Mouse (Mus musculus) forebrain, embryonic 12.5 days (tissue): ENCODE data around the gene Qrfp. TPM values are rescaled to one million over a fixed set of nuclear protein-coding genes. Genes with fewer than 3 reads are reported as not detected.
A peak's percentile ranks its signal among the peaks of the same experiment; 100 is the strongest.

Source experiments
- ATAC-seq: fragments of 200-750 bp; cut with Nextera tagmentation; 2 replicates; pipeline ENCODE4 v1.8.0; 2017; ENCODE audit warnings: moderate TSS enrichment; ENCODE audit not compliant: low FRiP score
- H3K27ac ChIP-seq: fragments of 300-500 bp; sonication (generic); 2 replicates; pipeline ENCODE4 v1.5.1; 2016; ENCODE audit warnings: mild to moderate bottlenecking
- H3K27me3 ChIP-seq: fragments of 300-500 bp; sonication (generic); 2 replicates; pipeline ENCODE4 v1.6.1; 2016; ENCODE audit warnings: mild to moderate bottlenecking
- H3K36me3 ChIP-seq: fragments of 300-500 bp; sonication (generic); replicated peaks from 2 replicates; pipeline ENCODE4 v1.6.1; 2016; ENCODE audit warnings: mild to moderate bottlenecking
- H3K4me1 ChIP-seq: fragments of 300-500 bp; sonication (generic); 2 replicates; pipeline ENCODE4 v1.6.1; 2016
- H3K4me2 ChIP-seq: fragments of 300-500 bp; sonication (generic); 2 replicates; pipeline ENCODE4 v1.6.1; 2016; ENCODE audit warnings: mild to moderate bottlenecking, moderate library complexity
- H3K4me3 ChIP-seq: fragments of 300-500 bp; sonication (generic); replicated peaks from 2 replicates; pipeline ENCODE4 v1.5.1; 2016; ENCODE audit warnings: mild to moderate bottlenecking
- H3K9ac ChIP-seq: fragments of 300-500 bp; sonication (generic); 2 replicates; pipeline ENCODE4 v1.6.1; 2016; ENCODE audit warnings: mild to moderate bottlenecking
- H3K9me3 ChIP-seq: fragments of 300-500 bp; sonication (generic); 2 replicates; pipeline ENCODE4 v1.6.1; 2016
- WGBS: fragments of 180-500 bp; shearing (Covaris S2); methylation state at CpG from one replicate; pipeline ENCODE4 v1.1.7; 2016; 5-methylcytosine and 5-hydroxymethylcytosine counted together
- polyA plus RNA-seq: library from polyadenylated mRNA; unstranded; fragments of >200 nt; fragmentation: Nextera tagmentation; extraction: Ambion mirVana; gene quantifications from 2 replicates; pipeline ENCODE4 v1.2.1, GENCODE M21; 2016

The Qrfp gene
- polyA plus RNA-seq, 1 experiment from 2014 or later: not detected

DNA sequence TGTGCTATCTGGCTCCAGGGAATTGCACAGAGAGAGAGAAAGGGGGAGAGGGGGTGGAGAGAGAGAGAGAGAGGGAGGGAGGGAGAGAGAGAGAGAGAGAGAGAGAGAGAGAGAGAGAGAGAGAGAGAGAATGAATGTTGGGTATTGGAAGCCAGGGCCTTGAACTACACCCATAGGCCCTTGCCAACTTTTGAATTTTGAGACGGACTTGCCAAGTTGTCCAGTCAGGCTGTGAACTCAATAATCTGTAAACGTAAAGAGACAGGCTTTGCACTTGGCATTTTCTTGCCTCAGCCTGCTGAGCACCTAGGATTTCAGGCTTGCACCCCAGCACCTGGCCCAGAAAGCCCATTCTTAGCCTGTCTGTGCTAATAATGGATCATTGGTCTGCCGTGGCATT, 48.2 kb downstream of the Qrfp start:
- H3K4me2 ChIP-seq: peak overlapping the region; percentile 83
- no peaks in the 10 kb centered on the region for H3K27me3 ChIP-seq
- H3K27ac ChIP-seq: 0 out of 2 replicates have a peak overlapping the region, but pooled peaks have one; percentile 25
- 25% methylated on average over 3 of the region's 3 CpGs for WGBS
- H3K36me3 ChIP-seq: no peaks in the 10 kb centered on the region
- peaks cover 57% of the 10 kb centered on the region for H3K4me1 ChIP-seq
- peak overlapping the region; percentile 91 for H3K9ac ChIP-seq
- no peaks in the 10 kb centered on the region for H3K9me3 ChIP-seq
- ATAC-seq: no peak
- peak overlapping the region; percentile 81 for H3K4me3 ChIP-seq

DNA sequence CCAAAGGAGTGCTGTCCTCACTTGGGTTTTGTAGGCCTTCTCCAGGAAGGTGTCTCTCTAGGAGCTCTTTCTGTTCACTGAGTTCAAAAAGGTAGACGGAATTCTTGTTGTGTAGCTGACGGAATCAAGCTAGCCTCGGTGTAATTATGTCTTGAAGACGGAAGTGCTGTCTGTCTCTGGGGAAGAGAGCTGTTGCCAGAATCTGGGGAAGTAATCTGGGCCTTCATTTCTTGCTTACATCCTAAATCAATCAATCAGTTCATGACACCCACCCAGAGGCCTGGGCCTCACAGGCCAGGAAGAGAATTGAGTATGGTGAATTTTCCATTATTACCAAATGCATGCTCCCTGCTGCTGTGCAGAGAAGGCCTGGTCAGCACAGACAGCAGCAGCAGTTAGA, 48.8 kb downstream of the Qrfp start:
- no peaks in the 10 kb centered on the region for H3K36me3 ChIP-seq
- ATAC-seq: no peak
- H3K27me3 ChIP-seq: no peaks in the 10 kb centered on the region
- H3K4me3 ChIP-seq: peak overlapping the region; percentile 81
- H3K27ac ChIP-seq: peak overlapping the region; percentile 85
- peaks cover 56% of the 10 kb centered on the region for H3K4me1 ChIP-seq
- peak overlapping the region; percentile 83 for H3K4me2 ChIP-seq
- 13% methylated on average over 4 of the region's 4 CpGs for WGBS
- H3K9ac ChIP-seq: peak overlapping the region; percentile 91
- no peaks in the 10 kb centered on the region for H3K9me3 ChIP-seq

DNA sequence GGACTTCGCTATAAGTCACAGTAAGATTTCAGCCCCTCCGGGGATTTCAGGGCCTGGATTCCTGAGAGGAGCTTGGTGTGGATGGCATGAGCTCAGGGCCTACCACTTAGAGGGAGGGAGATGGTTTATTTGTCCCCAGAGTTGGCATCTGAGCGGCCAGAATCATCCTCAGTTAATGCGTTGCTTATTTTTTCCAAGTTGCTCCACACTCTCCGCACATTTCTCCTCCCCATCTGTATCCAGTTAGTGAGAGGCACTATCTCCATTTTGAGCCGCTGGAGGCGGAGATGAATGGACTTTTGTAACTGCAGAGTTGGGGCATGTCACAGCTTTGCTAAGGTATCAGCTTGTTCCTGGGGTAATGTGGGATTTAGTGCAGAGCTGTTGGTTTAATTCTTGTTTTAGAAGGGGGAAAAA, 49.3 kb downstream of the Qrfp start:
- H3K4me1 ChIP-seq: peaks cover 56% of the 10 kb centered on the region
- WGBS: 8% methylated on average over 7 of the region's 7 CpGs
- peak overlapping the region; percentile 85 for H3K27ac ChIP-seq
- H3K9ac ChIP-seq: peak overlapping the region; percentile 91
- ATAC-seq: no peak
- no peaks in the 10 kb centered on the region for H3K36me3 ChIP-seq
- no peaks in the 10 kb centered on the region for H3K27me3 ChIP-seq
- H3K4me3 ChIP-seq: peak overlapping the region; percentile 81
- peak overlapping the region; percentile 83 for H3K4me2 ChIP-seq
- H3K9me3 ChIP-seq: no peaks in the 10 kb centered on the region

DNA sequence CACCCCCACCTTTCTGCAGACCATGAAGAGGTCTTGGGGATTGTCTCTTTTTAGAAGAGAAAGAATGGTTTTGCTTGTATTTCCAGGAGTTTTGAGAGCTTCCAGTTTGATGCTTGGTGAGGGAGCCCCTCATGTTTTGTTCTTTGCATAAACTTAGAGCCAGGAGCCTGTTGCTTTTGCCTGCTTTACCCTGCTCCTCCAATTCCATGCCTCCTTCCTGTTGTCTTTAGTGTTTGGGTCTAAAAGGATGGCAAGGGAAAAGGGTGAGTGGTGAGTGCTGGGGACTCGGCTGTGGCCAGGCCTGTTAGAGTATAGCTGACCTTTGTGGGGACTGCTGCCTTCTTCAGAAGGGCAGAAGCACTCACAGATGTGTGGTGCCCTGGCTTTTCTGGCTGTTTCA, 49.9 kb downstream of the Qrfp start:
- Histone ChIP-seq H3K27ac (peak overlapping the region; percentile 85), H3K4me3 (peak overlapping the region; percentile 81), H3K4me1 (peaks cover 51% of the 10 kb centered on the region), H3K9me3 (no peaks in the 10 kb centered on the region), H3K36me3 (no peaks in the 10 kb centered on the region), H3K4me2 (peak overlapping the region; percentile 83), H3K9ac (peak overlapping the region; percentile 91), H3K27me3 (no peaks in the 10 kb centered on the region)
- ATAC-seq: no peak
- 0% methylated on average over 1 of the region's 1 CpGs for WGBS

DNA sequence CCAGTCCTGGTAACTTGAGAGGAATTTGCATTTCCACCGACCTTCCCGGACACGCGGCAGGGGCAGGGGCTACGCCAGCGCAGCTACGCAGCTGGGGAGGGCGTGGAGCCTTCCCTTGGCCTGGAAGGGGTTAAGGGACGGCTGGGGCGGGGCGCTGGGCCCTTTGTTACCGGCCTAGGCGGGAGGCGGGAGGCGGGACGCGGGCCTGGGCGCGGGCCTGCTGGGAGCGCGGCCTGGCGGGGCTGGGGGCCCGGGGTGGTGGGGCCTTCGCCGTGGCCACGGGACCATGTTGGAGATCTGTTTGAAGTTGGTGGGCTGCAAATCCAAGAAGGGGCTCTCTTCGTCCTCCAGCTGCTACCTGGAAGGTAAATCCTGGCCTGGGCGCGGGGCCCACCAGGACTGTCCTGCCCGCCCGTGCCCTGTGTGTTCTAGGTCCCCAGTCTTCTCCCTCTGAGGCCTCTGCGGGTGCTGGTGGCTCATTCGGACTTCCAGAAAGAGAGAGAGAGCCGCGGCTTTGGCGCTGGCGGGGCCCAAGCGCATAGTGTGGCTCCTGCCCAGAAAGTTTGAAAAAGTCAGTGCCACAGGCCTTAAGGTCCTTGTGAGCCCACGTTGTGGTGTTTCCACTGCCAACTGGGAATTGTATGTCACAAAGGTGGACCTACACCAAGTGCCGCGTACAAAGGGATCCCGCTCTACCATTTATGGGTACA, 50.5 kb downstream of the Qrfp start:
- Histone ChIP-seq H3K4me3 (peak overlapping the region; percentile 81), H3K4me1 (peaks cover 46% of the 10 kb centered on the region), H3K9ac (peak overlapping the region; percentile 91), H3K9me3 (no peaks in the 10 kb centered on the region), H3K4me2 (peak overlapping the region; percentile 83), H3K27me3 (no peaks in the 10 kb centered on the region), H3K36me3 (no peaks in the 10 kb centered on the region), H3K27ac (peak overlapping the region; percentile 85)
- ATAC-seq: peak; percentile 93
- WGBS: under 1% methylated on average over 31 of the region's 42 CpGs

DNA sequence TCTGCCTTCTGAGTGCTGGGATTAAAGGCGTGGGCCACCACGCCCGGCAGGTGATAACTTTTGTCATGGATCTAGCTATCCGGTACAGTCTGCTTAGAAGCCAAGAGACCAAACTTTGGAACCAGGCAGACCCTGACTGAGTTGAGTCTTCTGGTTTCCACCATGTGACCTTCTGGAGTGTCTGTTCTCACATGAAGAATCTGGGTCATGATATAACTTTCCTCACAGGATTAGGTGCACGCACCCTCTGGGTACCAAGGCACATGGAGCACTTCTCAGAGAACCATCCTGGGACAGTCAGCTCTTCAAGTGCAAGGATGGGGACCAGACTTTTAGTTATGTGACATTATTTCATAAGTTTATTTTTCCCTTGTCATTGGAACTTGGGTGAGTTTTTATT, 51.4 kb downstream of the Qrfp start:
- WGBS: 91% methylated on average over 5 of the region's 5 CpGs
- Histone ChIP-seq H3K36me3 (no peaks in the 10 kb centered on the region), H3K4me3 (peak overlapping the region; percentile 81; the same call in 1 of the 2 replicates), H3K27me3 (no peaks in the 10 kb centered on the region), H3K4me2 (peak overlapping the region; percentile 83), H3K4me1 (peaks cover 46% of the 10 kb centered on the region), H3K27ac (no peak overlapping the region), H3K9me3 (0 out of 2 replicates have a peak, but pooled peaks cover 2% of the 10 kb centered on the region), H3K9ac (0 out of 2 replicates have a peak overlapping the region, but pooled peaks have one; percentile 91)
- ATAC-seq: no peak

DNA sequence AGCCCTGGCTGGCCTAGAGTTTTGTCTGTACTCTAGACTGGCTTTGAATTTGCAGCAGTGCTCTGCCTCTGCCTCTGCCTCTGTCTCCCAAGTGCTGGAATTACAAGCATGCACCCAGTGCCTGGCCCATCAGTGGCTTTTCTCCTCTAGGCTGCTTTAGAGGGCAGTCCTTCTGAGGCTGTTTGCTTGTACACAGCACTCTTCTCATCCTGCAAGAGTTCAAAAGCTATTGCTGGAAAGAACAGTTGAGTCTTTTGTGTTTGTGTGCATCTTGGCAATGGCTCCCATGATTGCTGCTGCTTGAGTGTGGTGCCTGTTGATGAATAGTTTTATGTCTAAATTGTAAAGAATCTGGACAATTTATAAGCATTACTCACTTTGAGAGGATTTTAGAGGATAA, 52.9 kb downstream of the Qrfp start:
- ATAC-seq: no peak
- Histone ChIP-seq H3K27me3 (no peaks in the 10 kb centered on the region), H3K4me3 (no peak overlapping the region), H3K27ac (no peak overlapping the region), H3K4me2 (no peak overlapping the region), H3K4me1 (peaks cover 33% of the 10 kb centered on the region), H3K9me3 (0 out of 2 replicates have a peak, but pooled peaks cover 5% of the 10 kb centered on the region), H3K36me3 (no peaks in the 10 kb centered on the region), H3K9ac (no peak overlapping the region)

Other genes starting within 250 kb of the Qrfp start
- gene Fubp3, start 237.9 kb downstream of the Qrfp start, polyA plus RNA-seq: 97.6 and 104 TPM in 2 replicates
- 5.4 and 6.7 TPM in 2 replicates for gene Prdm12, start 170.5 kb downstream of the Qrfp start, polyA plus RNA-seq
- 57.8 and 60.7 TPM in 2 replicates for gene Exosc2, start 139.9 kb downstream of the Qrfp start, polyA plus RNA-seq
- gene Abl1, start 122.2 kb downstream of the Qrfp start, polyA plus RNA-seq: 44.4 and 47.3 TPM in 2 replicates
- 1.1 and 1.2 TPM in 2 replicates for gene Fibcd1, start 35.4 kb upstream of the Qrfp start, polyA plus RNA-seq
- gene Lamc3, start 76.7 kb upstream of the Qrfp start, polyA plus RNA-seq: 5.2 and 5.6 TPM in 2 replicates
- gene Aif1l, start 139.6 kb upstream of the Qrfp start, polyA plus RNA-seq: 73.5 and 86.5 TPM in 2 replicates
- 87.4 and 90.3 TPM in 2 replicates for gene Nup214, start 163.9 kb upstream of the Qrfp start, polyA plus RNA-seq